Mouse (Mus musculus): ENCODE data around the gene Snrpg. TPM values are rescaled to one million over a fixed set of nuclear protein-coding genes. Genes with fewer than 3 reads are reported as not detected.

Gene Snrpg
- polyA plus RNA-seq, 1 experiment from 2014 or later: 782 TPM

DNA sequence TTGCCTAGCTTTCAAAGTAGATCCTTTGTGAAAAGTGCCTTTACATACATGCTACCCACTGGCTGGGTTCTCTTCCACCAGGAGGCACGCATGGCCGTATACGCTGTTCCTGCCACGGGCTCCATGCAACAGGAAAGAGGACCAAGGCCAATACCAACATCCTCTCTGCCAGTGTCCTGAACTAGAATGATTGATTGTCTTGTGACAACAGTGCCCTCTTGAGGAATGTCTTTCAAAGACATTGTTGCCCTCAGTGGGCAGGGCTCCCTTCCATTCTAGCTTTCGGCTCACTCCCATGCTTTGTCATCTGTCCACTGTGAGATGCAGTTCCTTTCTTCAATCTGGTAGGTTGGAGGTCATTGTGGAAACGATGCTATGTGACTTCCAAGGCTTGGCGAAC lies 21.8 kb upstream of the Snrpg start:
- no peak overlapping the region for H3K4me3 ChIP-seq
- H3K27ac ChIP-seq: no peak overlapping the region
- 54% methylated on average over 7 of the region's 7 CpGs for WGBS
- no peak for DNase-seq (ENCODE audit: low spot score)
- no peaks in the 10 kb centered on the region for H3K27me3 ChIP-seq (ENCODE audit: insufficient read depth, poor library complexity, severe bottlenecking)
- no peaks in the 10 kb centered on the region for H3K36me3 ChIP-seq
- no peaks in the 10 kb centered on the region for H3K9me3 ChIP-seq
- H3K4me1 ChIP-seq (replicated peaks): peaks cover 12% of the 10 kb centered on the region; the same call in 1 of the 2 replicates

DNA sequence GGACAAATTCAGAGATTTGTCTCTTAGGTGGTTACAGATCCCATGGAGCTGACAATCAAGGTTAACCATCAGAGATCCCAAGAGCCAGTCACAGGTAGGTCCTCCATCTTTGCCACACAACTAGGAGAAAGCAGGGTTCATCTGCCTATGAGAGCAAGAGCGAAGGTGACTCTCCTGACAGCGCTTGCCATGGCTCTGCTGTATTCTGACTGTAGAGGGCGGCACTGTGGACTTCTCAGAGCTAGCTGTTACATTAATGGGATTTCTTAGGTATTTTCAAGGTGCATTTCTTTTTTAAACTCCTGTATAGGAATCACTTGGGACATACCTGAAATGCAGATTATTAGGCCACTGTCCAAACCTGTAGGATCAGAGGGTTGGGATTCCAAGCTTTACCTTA lies 16.2 kb upstream of the Snrpg start:
- 59% methylated on average over 3 of the region's 3 CpGs for WGBS
- Histone ChIP-seq H3K4me3 (no peak overlapping the region), H3K27ac (no peak overlapping the region), H3K4me1 (replicated peaks) (no peaks in the 10 kb centered on the region), H3K36me3 (no peaks in the 10 kb centered on the region), H3K9me3 (no peaks in the 10 kb centered on the region), H3K27me3 (ENCODE audit: insufficient read depth, poor library complexity, severe bottlenecking) (no peaks in the 10 kb centered on the region)
- no peak for DNase-seq (ENCODE audit: low spot score)

DNA sequence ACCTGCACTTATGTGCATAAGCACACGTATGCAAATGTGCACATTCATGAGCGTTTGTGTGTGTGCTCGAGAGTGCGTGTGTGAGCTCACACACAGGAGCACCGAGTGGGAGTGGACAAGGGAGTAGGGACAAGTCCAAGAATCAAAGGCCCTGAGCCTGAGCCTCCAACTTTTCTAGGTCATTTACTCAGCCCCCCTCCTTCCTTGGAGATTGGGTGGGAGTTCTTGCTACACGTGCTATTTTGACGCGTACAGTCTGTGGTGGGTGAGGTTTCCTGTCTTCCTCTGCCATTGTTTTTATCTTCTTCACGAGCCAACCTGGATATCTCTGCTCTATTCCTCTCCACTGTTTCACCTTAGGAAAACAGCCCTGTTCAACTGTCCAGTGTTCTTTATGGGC lies 14.1 kb upstream of the Snrpg start:
- Histone ChIP-seq H3K4me1 (replicated peaks) (no peaks in the 10 kb centered on the region), H3K36me3 (no peaks in the 10 kb centered on the region), H3K4me3 (no peak overlapping the region), H3K27ac (no peak overlapping the region), H3K9me3 (no peaks in the 10 kb centered on the region), H3K27me3 (ENCODE audit: insufficient read depth, poor library complexity, severe bottlenecking) (no peaks in the 10 kb centered on the region)
- DNase-seq (ENCODE audit: low spot score): no peak
- WGBS: 89% methylated on average over 9 of the region's 9 CpGs

GRCm38 (mm10) chr6:86360691-86361090 lies 10.4 kb upstream of the Snrpg start:
- no peaks in the 10 kb centered on the region for H3K27me3 ChIP-seq (ENCODE audit: insufficient read depth, poor library complexity, severe bottlenecking)
- peaks cover 14% of the 10 kb centered on the region; the same call in 1 of the 2 replicates for H3K4me1 ChIP-seq (replicated peaks)
- no peaks in the 10 kb centered on the region for H3K9me3 ChIP-seq
- WGBS: 70% methylated on average over 7 of the region's 7 CpGs
- DNase-seq (ENCODE audit: low spot score): no peak
- H3K36me3 ChIP-seq: no peaks in the 10 kb centered on the region
- no peak overlapping the region for H3K27ac ChIP-seq
- no peak overlapping the region for H3K4me3 ChIP-seq

GRCm38 (mm10) chr6:86361373-86361772 lies 9.7 kb upstream of the Snrpg start:
- Histone ChIP-seq H3K27me3 (ENCODE audit: insufficient read depth, poor library complexity, severe bottlenecking) (no peaks in the 10 kb centered on the region), H3K9me3 (no peaks in the 10 kb centered on the region), H3K27ac (no peak overlapping the region), H3K4me1 (replicated peaks) (peaks cover 20% of the 10 kb centered on the region), H3K4me3 (no peak overlapping the region), H3K36me3 (no peaks in the 10 kb centered on the region)
- WGBS: 85% methylated on average over 7 of the region's 7 CpGs
- no peak for DNase-seq (ENCODE audit: low spot score)

- H3K36me3 ChIP-seq: peaks cover 23% of the 10 kb centered on the region
- peaks cover 26% of the 10 kb centered on the region for H3K4me1 ChIP-seq (replicated peaks)
- WGBS: 5% methylated on average over 17 of the region's 17 CpGs
- peak overlapping the region; percentile 94 for H3K27ac ChIP-seq
- no peaks in the 10 kb centered on the region for H3K27me3 ChIP-seq (ENCODE audit: insufficient read depth, poor library complexity, severe bottlenecking)
- peak; percentile 81 for DNase-seq (ENCODE audit: low spot score)
- H3K4me3 ChIP-seq: peak overlapping the region; percentile 82
- no peaks in the 10 kb centered on the region for H3K9me3 ChIP-seq
Measured at GRCm38 (mm10) chr6:86364442-86365141, 6.5 kb upstream of the Snrpg start.

- peak; percentile 99 for DNase-seq (ENCODE audit: low spot score)
- peak within 1 kb of the TSS; percentile 82 for H3K4me3 ChIP-seq
- no peaks in the 10 kb centered on the region for H3K27me3 ChIP-seq (ENCODE audit: insufficient read depth, poor library complexity, severe bottlenecking)
- WGBS: under 1% methylated on average over 76 of the region's 76 CpGs
- H3K9me3 ChIP-seq: no peaks in the 10 kb centered on the region
- H3K4me1 ChIP-seq (replicated peaks): peaks cover 29% of the 10 kb centered on the region
- H3K27ac ChIP-seq: peak within 1 kb of the TSS; percentile 94
- H3K36me3 ChIP-seq: peaks cover 26% of the 10 kb centered on the region
Measured at GRCm38 (mm10) chr6:86365371-86366124, 5.6 kb upstream of the Snrpg start, which contains the start of gene Fam136a. Gene Fam136a (plus strand): TSS chr6:86365646.

- H3K9me3 ChIP-seq: no peaks in the 10 kb centered on the region
- H3K27ac ChIP-seq: peak overlapping the region; percentile 94
- peaks cover 34% of the 10 kb centered on the region for H3K4me1 ChIP-seq (replicated peaks)
- H3K36me3 ChIP-seq: peaks cover 26% of the 10 kb centered on the region
- no peak for DNase-seq (ENCODE audit: low spot score)
- H3K27me3 ChIP-seq (ENCODE audit: insufficient read depth, poor library complexity, severe bottlenecking): no peaks in the 10 kb centered on the region
- H3K4me3 ChIP-seq: peak overlapping the region; percentile 82
- WGBS: 51% methylated on average over 25 of the region's 25 CpGs
Measured at GRCm38 (mm10) chr6:86366125-86366852, 4.8 kb upstream of the Snrpg start.

DNA sequence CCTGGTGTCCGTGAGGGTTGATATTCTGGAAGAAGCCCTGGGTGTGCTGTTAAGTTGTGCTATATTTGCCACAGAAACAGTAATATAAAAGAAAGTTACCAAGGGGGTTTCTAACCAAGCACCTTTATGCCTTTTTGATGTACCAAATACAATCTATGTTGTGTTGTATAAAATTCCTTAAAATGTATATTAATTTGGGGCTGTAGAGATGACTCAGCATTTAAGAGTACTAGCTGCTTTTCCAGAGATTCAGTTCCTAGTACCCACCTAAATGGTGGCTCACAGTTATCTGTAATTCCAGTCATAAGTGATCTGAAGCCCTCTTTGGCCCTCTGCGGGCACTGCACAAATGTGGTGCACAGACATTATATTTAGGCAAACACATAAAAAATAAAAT lies 4.3 kb upstream of the Snrpg start:
- H3K4me1 ChIP-seq (replicated peaks): peaks cover 34% of the 10 kb centered on the region
- 82% methylated on average over 2 of the region's 2 CpGs for WGBS
- DNase-seq (ENCODE audit: low spot score): no peak
- no peaks in the 10 kb centered on the region for H3K27me3 ChIP-seq (ENCODE audit: insufficient read depth, poor library complexity, severe bottlenecking)
- H3K27ac ChIP-seq: 0 out of 2 replicates have a peak overlapping the region, but pooled peaks have one; percentile 94
- H3K36me3 ChIP-seq: peaks cover 26% of the 10 kb centered on the region
- no peaks in the 10 kb centered on the region for H3K9me3 ChIP-seq
- peak overlapping the region; percentile 82 for H3K4me3 ChIP-seq

- Histone ChIP-seq H3K4me1 (replicated peaks) (peaks cover 50% of the 10 kb centered on the region), H3K36me3 (peaks cover 30% of the 10 kb centered on the region), H3K4me3 (no peak overlapping the region), H3K27ac (no peak overlapping the region), H3K9me3 (no peaks in the 10 kb centered on the region), H3K27me3 (ENCODE audit: insufficient read depth, poor library complexity, severe bottlenecking) (no peaks in the 10 kb centered on the region)
- no peak for DNase-seq (ENCODE audit: low spot score)
- whole genome bisulfite sequencing: 94% methylated on average over 5 of the region's 5 CpGs
Measured at GRCm38 (mm10) chr6:86368479-86368878, 2.6 kb upstream of the Snrpg start.

DNA sequence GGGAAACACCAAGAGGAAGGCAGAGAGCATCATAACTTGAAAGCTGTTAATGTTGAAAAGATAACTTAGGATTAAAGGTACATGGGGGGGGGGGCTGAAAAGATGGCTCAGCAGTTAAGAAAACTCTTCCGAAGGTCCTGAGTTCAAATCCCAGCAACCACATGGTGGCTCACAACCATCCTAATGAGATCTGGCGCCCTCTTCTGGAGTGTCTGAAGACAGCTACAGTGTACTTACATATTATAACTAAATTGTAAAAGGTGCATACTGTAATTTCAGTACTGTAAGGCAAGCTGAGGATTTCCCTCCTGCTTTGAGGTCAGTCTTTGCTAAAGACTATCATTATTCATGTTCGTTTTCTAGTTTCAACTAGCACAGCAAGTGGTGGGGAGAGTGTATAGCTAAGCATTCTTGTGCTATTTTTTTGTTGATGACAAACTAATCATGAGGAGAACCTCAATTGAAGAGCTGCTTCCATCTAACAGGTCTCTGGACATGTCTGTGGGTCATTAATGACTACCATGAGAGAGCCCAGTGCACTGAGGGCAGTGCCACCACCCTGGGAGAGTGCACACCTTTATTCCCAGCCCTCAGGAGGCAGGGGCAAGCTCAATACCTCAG lies 901 bp upstream of the Snrpg start:
- Histone ChIP-seq H3K4me3 (peak overlapping the region; percentile 73), H3K36me3 (peaks cover 46% of the 10 kb centered on the region), H3K27me3 (ENCODE audit: insufficient read depth, poor library complexity, severe bottlenecking) (no peaks in the 10 kb centered on the region), H3K4me1 (replicated peaks) (peaks cover 38% of the 10 kb centered on the region), H3K27ac (peak overlapping the region; percentile 94), H3K9me3 (no peaks in the 10 kb centered on the region)
- 58% methylated on average over 3 of the region's 3 CpGs for WGBS
- DNase-seq (ENCODE audit: low spot score): peak; percentile 15

- under 1% methylated on average over 50 of the region's 50 CpGs for WGBS
- H3K27ac ChIP-seq: peak overlapping the region; percentile 94
- peaks cover 32% of the 10 kb centered on the region for H3K4me1 ChIP-seq (replicated peaks)
- DNase-seq (ENCODE audit: low spot score): peak; percentile 97
- H3K4me3 ChIP-seq: peak overlapping the region; percentile 73
- H3K36me3 ChIP-seq: peaks cover 58% of the 10 kb centered on the region
- no peaks in the 10 kb centered on the region for H3K9me3 ChIP-seq
- H3K27me3 ChIP-seq (ENCODE audit: insufficient read depth, poor library complexity, severe bottlenecking): no peaks in the 10 kb centered on the region
Measured at GRCm38 (mm10) chr6:86371340-86371911, 322 bp downstream of the Snrpg start.

Measured in hindbrain, embryonic 10.5 days (tissue).